Mouse (Mus musculus) midbrain, embryonic 11.5 days (tissue): ENCODE measurements around the gene D630045J12Rik. TPM values are rescaled to one million over a fixed set of nuclear protein-coding genes. Genes with fewer than 3 reads are reported as not detected.

Experiments used
- ATAC-seq: fragments of 200-750 bp; cut with Nextera tagmentation; 2 replicates; pipeline ENCODE4 v1.8.0; 2017; ENCODE audit warnings: moderate TSS enrichment, moderate library complexity; ENCODE audit not compliant: low FRiP score
- DNase-seq: peaks from one replicate; pipeline ENCODE4 v3.0.0; 2015; ENCODE audit warnings: low spot score; ENCODE audit errors: missing footprints
- H3K27ac ChIP-seq: fragments of 300-500 bp; sonication (generic); 2 replicates; pipeline ENCODE4 v1.5.1; 2014; ENCODE audit warnings: low read depth, low read length
- H3K27me3 ChIP-seq: fragments of 300-500 bp; sonication (generic); 2 replicates; pipeline ENCODE4 v1.6.1; 2014; ENCODE audit warnings: mild to moderate bottlenecking, low read length, moderate library complexity, mixed read lengths; ENCODE audit not compliant: control insufficient read depth, insufficient read depth
- H3K36me3 ChIP-seq: fragments of 300-500 bp; sonication (generic); 2 replicates; pipeline ENCODE4 v1.6.1; 2014; ENCODE audit warnings: mild to moderate bottlenecking, low read length, moderate library complexity, mixed read lengths; ENCODE audit not compliant: control insufficient read depth, insufficient read depth
- H3K4me1 ChIP-seq: fragments of 300-500 bp; sonication (generic); 2 replicates; pipeline ENCODE4 v1.6.1; 2014; ENCODE audit warnings: low read length; ENCODE audit not compliant: control insufficient read depth, insufficient read depth
- H3K4me2 ChIP-seq: fragments of 300-500 bp; sonication (generic); 2 replicates; pipeline ENCODE4 v1.6.1; 2014; ENCODE audit warnings: mild to moderate bottlenecking, moderate library complexity
- H3K4me3 ChIP-seq: fragments of 300-500 bp; sonication (generic); 2 replicates; pipeline ENCODE4 v1.5.1; 2014; ENCODE audit warnings: low read depth, low read length
- H3K9ac ChIP-seq: fragments of 300-500 bp; sonication (generic); 2 replicates; pipeline ENCODE4 v1.6.1; 2014; ENCODE audit warnings: low read length
- H3K9me3 ChIP-seq: fragments of 300-500 bp; sonication (generic); 2 replicates; pipeline ENCODE4 v1.6.1; 2016; ENCODE audit warnings: low read length; ENCODE audit not compliant: control insufficient read depth
- WGBS: fragments of 180-500 bp; shearing (Covaris S2); extraction: QIAGEN DNeasy Blood & Tissue Kit; methylation state at CpG from one replicate; pipeline ENCODE4 v1.1.7; 2014; 5-methylcytosine and 5-hydroxymethylcytosine counted together
- polyA plus RNA-seq: library from polyadenylated mRNA; unstranded; fragments of >200 nt; fragmentation: Nextera tagmentation; extraction: Ambion mirVana; gene quantifications from 2 replicates; pipeline ENCODE4 v1.2.1, GENCODE M21; 2014

The D630045J12Rik gene
- polyA plus RNA-seq, 1 experiment from 2014 or later: 10.1 TPM

- DNase-seq (no peak), ATAC-seq (no peak)
- peaks cover 14% of the 10 kb centered on the region; the same call in 1 of the 2 replicates for H3K36me3 ChIP-seq
- no peaks in the 10 kb centered on the region for H3K9me3 ChIP-seq
- peaks cover 4% of the 10 kb centered on the region; the same call in 1 of the 2 replicates for H3K4me1 ChIP-seq
- no peak overlapping the region for H3K27ac ChIP-seq
- no peaks in the 10 kb centered on the region for H3K27me3 ChIP-seq
- H3K4me3 ChIP-seq: no peak overlapping the region
- no peak overlapping the region for H3K4me2 ChIP-seq
- WGBS: 80% methylated on average over 8 of the region's 8 CpGs
- H3K9ac ChIP-seq: no peak overlapping the region
These were observed 69.0 kb downstream of the D630045J12Rik start for GRCm38 (mm10) chr6:38184791-38185190.

- peaks cover 11% of the 10 kb centered on the region; the same call in 1 of the 2 replicates for H3K36me3 ChIP-seq
- no peak overlapping the region for H3K27ac ChIP-seq
- H3K27me3 ChIP-seq: no peaks in the 10 kb centered on the region
- ATAC-seq (no peak), DNase-seq (no peak)
- H3K4me2 ChIP-seq: no peak overlapping the region
- peaks cover 4% of the 10 kb centered on the region; the same call in 1 of the 2 replicates for H3K4me1 ChIP-seq
- no peaks in the 10 kb centered on the region for H3K9me3 ChIP-seq
- 74% methylated on average over 10 of the region's 10 CpGs for WGBS
- H3K4me3 ChIP-seq: no peak overlapping the region
- H3K9ac ChIP-seq: no peak overlapping the region
These were observed 72.0 kb downstream of the D630045J12Rik start for GRCm38 (mm10) chr6:38181756-38182318.

GRCm38 (mm10) chr6:38180669-38181068 is 73.1 kb downstream of the D630045J12Rik start:
- no peak overlapping the region for H3K4me3 ChIP-seq
- no peak overlapping the region for H3K9ac ChIP-seq
- no peaks in the 10 kb centered on the region for H3K27me3 ChIP-seq
- peaks cover 4% of the 10 kb centered on the region; the same call in 1 of the 2 replicates for H3K4me1 ChIP-seq
- no peaks in the 10 kb centered on the region for H3K9me3 ChIP-seq
- H3K4me2 ChIP-seq: no peak overlapping the region
- ATAC-seq (no peak), DNase-seq (no peak)
- no peak overlapping the region for H3K27ac ChIP-seq
- peaks cover 11% of the 10 kb centered on the region; the same call in 1 of the 2 replicates for H3K36me3 ChIP-seq
- 52% methylated on average over 5 of the region's 5 CpGs for WGBS

- Histone ChIP-seq H3K9me3 (no peaks in the 10 kb centered on the region), H3K4me2 (no peak overlapping the region), H3K36me3 (peaks cover 5% of the 10 kb centered on the region), H3K27me3 (no peaks in the 10 kb centered on the region), H3K4me3 (no peak overlapping the region), H3K4me1 (peaks cover 7% of the 10 kb centered on the region; the same call in 1 of the 2 replicates), H3K9ac (no peak overlapping the region), H3K27ac (no peak overlapping the region)
- ATAC-seq: no peak
- DNase-seq: peak; percentile 67
- WGBS: 76% methylated on average over 6 of the region's 6 CpGs
These were observed 88.4 kb downstream of the D630045J12Rik start for GRCm38 (mm10) chr6:38165385-38165784.

- H3K4me2 ChIP-seq: no peak overlapping the region
- no peaks in the 10 kb centered on the region for H3K27me3 ChIP-seq
- 91% methylated on average over 6 of the region's 6 CpGs for WGBS
- peaks cover 7% of the 10 kb centered on the region; the same call in 1 of the 2 replicates for H3K4me1 ChIP-seq
- peaks cover 4% of the 10 kb centered on the region for H3K36me3 ChIP-seq
- no peak overlapping the region for H3K9ac ChIP-seq
- no peak overlapping the region for H3K27ac ChIP-seq
- no peaks in the 10 kb centered on the region for H3K9me3 ChIP-seq
- DNase-seq (no peak), ATAC-seq (no peak)
- no peak overlapping the region for H3K4me3 ChIP-seq
These were observed 89.1 kb downstream of the D630045J12Rik start for GRCm38 (mm10) chr6:38164705-38165104.

- no peak for DNase-seq
- no peaks in the 10 kb centered on the region for H3K9me3 ChIP-seq
- 70% methylated on average over 14 of the region's 14 CpGs for WGBS
- H3K36me3 ChIP-seq: peaks cover 4% of the 10 kb centered on the region
- H3K9ac ChIP-seq: no peak overlapping the region
- no peak overlapping the region for H3K4me3 ChIP-seq
- peaks cover 13% of the 10 kb centered on the region for H3K4me1 ChIP-seq
- no peaks in the 10 kb centered on the region for H3K27me3 ChIP-seq
- no peak for ATAC-seq
- no peak overlapping the region for H3K4me2 ChIP-seq
- H3K27ac ChIP-seq: no peak overlapping the region
These were observed 90.8 kb downstream of the D630045J12Rik start for GRCm38 (mm10) chr6:38162825-38163504.

- WGBS: 90% methylated on average over 2 of the region's 2 CpGs
- Histone ChIP-seq H3K36me3 (no peaks in the 10 kb centered on the region), H3K27me3 (no peaks in the 10 kb centered on the region), H3K4me1 (peaks cover 14% of the 10 kb centered on the region), H3K9ac (no peak overlapping the region), H3K4me2 (no peak overlapping the region), H3K9me3 (no peaks in the 10 kb centered on the region), H3K4me3 (no peak overlapping the region), H3K27ac (no peak overlapping the region)
- DNase-seq (no peak), ATAC-seq (no peak)
These were observed 93.3 kb downstream of the D630045J12Rik start for GRCm38 (mm10) chr6:38160556-38160955.

GRCm38 (mm10) chr6:38160102-38160501 is 93.7 kb downstream of the D630045J12Rik start:
- ATAC-seq: peak; percentile 53; the same call in 1 of the 2 replicates
- Histone ChIP-seq H3K9ac (no peak overlapping the region), H3K9me3 (no peaks in the 10 kb centered on the region), H3K4me2 (no peak overlapping the region), H3K36me3 (no peaks in the 10 kb centered on the region), H3K4me1 (peaks cover 14% of the 10 kb centered on the region), H3K4me3 (no peak overlapping the region), H3K27me3 (no peaks in the 10 kb centered on the region), H3K27ac (no peak overlapping the region)
- WGBS: 23% methylated on average over 3 of the region's 3 CpGs
- DNase-seq: peak; percentile 99

- WGBS: 82% methylated on average over 4 of the region's 4 CpGs
- no peak for DNase-seq
These were observed 94.2 kb downstream of the D630045J12Rik start for GRCm38 (mm10) chr6:38159576-38159975.

More at GRCm38 (mm10) chr6:38159576-38159975, 94.2 kb downstream of the D630045J12Rik start:
- H3K4me1 ChIP-seq: peaks cover 14% of the 10 kb centered on the region
- H3K9ac ChIP-seq: no peak overlapping the region
- no peak overlapping the region for H3K27ac ChIP-seq
- ATAC-seq: no peak
- H3K27me3 ChIP-seq: no peaks in the 10 kb centered on the region
- H3K4me2 ChIP-seq: no peak overlapping the region
- no peak overlapping the region for H3K4me3 ChIP-seq
- no peaks in the 10 kb centered on the region for H3K36me3 ChIP-seq
- no peaks in the 10 kb centered on the region for H3K9me3 ChIP-seq
